Mouse (Mus musculus): Measurements from ENCODE around the gene 4933425L06Rik. TPM values are rescaled to one million over a fixed set of nuclear protein-coding genes. Genes with fewer than 3 reads are reported as not detected.

Gene 4933425L06Rik
- total and polyA plus RNA-seq, 2 experiments from 2014 or later = not detected

DNA sequence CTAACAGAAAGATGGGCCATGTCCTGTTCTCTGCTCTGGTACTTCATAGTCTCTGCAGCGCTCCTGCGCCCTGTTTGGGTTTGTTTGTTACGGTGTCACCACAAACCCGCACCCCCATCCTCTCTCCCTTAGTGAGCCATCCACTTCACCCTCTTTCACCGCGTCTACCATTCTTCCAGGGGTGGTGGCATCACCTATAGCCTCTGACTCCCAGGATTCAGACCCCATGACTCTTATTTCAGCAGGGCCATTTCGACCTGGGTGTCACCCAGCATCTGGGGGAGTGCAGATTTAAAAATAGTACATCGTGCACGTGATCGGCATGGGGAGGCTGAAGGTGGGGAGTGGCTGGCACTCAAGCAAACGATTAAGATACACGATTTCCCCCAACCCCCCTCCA lies 28.3 kb upstream of the 4933425L06Rik start:
- no peaks in the 10 kb centered on the region for H3K9me3 ChIP-seq (ENCODE audit: low read length)
- peak overlapping the region; percentile 90 for H3K27ac ChIP-seq (ENCODE audit: low read depth, low read length)
- TF ChIP-seq CTCF (IDR thresholded peaks at IDR 0.05; ENCODE audit: low read depth) = no peak
- DNase-seq (peak; percentile 56), ATAC-seq (peak; percentile 6)
- H3K4me1 ChIP-seq (ENCODE audit: insufficient read depth) = peaks cover 10% of the 10 kb centered on the region; the same call in 1 of the 2 replicates
- H3K4me2 ChIP-seq (ENCODE audit: low read depth) = peak overlapping the region; percentile 75
- peak overlapping the region; percentile 82 for H3K9ac ChIP-seq
- no peaks in the 10 kb centered on the region for H3K36me3 ChIP-seq (ENCODE audit: insufficient read depth)
- no peaks in the 10 kb centered on the region for H3K27me3 ChIP-seq (ENCODE audit: insufficient read depth, low read length)
- H3K4me3 ChIP-seq (ENCODE audit: low read depth, low read length) = peak overlapping the region; percentile 82
- under 1% methylated on average over 12 of the region's 12 CpGs for WGBS

DNA sequence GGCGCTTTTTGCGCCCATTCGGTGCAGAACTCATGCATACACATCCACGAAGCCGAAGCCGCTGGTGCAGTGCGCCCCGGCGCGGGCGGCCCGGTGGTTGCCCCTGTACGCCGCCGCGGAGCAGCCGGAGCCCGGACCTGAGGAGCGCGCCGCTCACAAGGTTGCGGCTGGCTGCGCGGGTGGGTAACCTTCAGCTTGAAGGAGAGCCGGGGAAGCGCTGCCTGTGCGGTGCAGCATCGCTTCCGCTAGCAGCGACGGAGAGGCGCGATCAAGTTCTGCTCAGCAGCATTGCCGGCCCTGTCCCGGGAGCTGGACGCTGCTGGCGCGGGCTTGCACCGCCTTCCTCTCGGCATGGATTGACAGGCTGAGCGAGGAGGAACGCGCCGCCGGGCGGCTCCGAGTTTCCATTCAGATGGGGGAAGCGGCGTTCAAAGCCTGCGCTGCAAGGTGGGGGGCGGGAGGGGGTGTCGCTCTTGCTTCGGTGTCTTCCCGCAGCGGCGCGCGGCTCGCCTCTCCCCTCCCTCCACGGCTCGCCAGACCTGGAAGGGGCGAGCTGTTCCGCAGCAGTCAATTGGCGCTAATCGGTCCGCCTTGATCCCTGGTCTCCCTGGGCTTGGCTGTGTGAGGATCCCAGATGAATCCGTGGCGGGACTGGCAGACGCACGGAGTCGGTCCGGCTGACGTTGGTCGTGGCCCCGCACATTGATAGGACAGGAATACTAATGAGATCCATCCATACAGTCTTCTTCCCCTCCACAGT lies 27.6 kb upstream of the 4933425L06Rik start, which contains the start of gene Rgs7bp:
Rgs7bp (minus strand) TSS at position 750 of the 760 bp plus-strand sequence.
- under 1% methylated on average over 74 of the region's 75 CpGs for WGBS
- ATAC-seq = peak; percentile 87
- peak; percentile 85 for DNase-seq
- H3K27ac ChIP-seq (ENCODE audit: low read depth, low read length) = peak within 1 kb of the TSS; percentile 90
- peak; percentile 36; the same call in 1 of the 2 replicates for TF ChIP-seq CTCF (IDR thresholded peaks at IDR 0.05; ENCODE audit: low read depth)
- H3K9me3 ChIP-seq (ENCODE audit: low read length) = no peaks in the 10 kb centered on the region
- peak within 1 kb of the TSS; percentile 82 for H3K9ac ChIP-seq
- H3K27me3 ChIP-seq (ENCODE audit: insufficient read depth, low read length) = no peaks in the 10 kb centered on the region
- peak within 1 kb of the TSS; percentile 75 for H3K4me2 ChIP-seq (ENCODE audit: low read depth)
- H3K4me1 ChIP-seq (ENCODE audit: insufficient read depth) = peaks cover 10% of the 10 kb centered on the region; the same call in 1 of the 2 replicates
- no peaks in the 10 kb centered on the region for H3K36me3 ChIP-seq (ENCODE audit: insufficient read depth)
- peak within 1 kb of the TSS; percentile 82 for H3K4me3 ChIP-seq (ENCODE audit: low read depth, low read length)

DNA sequence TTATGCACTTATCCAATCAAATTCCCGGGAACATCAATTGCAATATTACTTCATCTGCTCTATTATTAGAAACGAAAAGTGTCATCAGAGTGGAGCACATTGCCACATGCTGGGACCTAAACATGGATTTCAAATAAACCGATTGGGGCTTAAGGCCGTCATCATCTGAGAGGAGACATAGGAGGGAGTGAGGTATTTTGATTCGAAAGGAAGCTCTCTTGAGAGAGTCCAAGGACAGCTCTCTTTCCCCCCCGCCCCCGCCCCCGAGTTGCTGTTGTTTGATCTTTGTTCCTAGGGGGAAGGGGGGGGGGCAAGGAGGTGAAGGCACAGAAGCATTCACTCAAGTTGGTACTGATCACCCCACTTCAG lies 27.0 kb upstream of the 4933425L06Rik start:
- H3K27me3 ChIP-seq (ENCODE audit: insufficient read depth, low read length) = no peaks in the 10 kb centered on the region
- TF ChIP-seq CTCF (IDR thresholded peaks at IDR 0.05; ENCODE audit: low read depth) = no peak
- 0 out of 2 replicates have a peak, but pooled peaks have one; percentile 0 for ATAC-seq
- H3K36me3 ChIP-seq (ENCODE audit: insufficient read depth) = no peaks in the 10 kb centered on the region
- peak overlapping the region; percentile 75 for H3K4me2 ChIP-seq (ENCODE audit: low read depth)
- peaks cover 10% of the 10 kb centered on the region; the same call in 1 of the 2 replicates for H3K4me1 ChIP-seq (ENCODE audit: insufficient read depth)
- peak overlapping the region; percentile 90 for H3K27ac ChIP-seq (ENCODE audit: low read depth, low read length)
- peak overlapping the region; percentile 82 for H3K4me3 ChIP-seq (ENCODE audit: low read depth, low read length)
- peak overlapping the region; percentile 82 for H3K9ac ChIP-seq
- WGBS = 0% methylated on average over 8 of the region's 8 CpGs
- H3K9me3 ChIP-seq (ENCODE audit: low read length) = no peaks in the 10 kb centered on the region
- no peak for DNase-seq

DNA sequence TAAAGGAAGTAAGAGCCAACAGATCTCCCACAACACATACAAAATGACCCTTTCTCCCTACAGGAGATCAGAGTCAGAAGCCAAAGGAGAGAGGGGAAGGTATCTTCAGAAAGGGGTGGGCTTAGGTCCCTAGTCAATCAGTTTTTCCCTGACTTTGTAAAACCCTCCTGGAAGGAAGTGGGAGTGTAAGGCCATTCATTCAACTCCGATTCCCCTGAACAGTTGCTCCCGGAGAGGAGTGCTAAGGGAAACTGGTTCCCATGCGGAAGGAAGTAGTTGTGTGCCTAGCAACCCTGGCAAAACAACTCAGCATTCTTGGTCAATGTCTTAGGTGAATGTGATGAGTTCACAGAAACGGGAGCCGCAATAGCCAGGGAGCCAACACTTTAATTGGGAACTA lies 26.5 kb upstream of the 4933425L06Rik start:
- Histone ChIP-seq H3K4me3 (ENCODE audit: low read depth, low read length) (peak overlapping the region; percentile 82), H3K9ac (peak overlapping the region; percentile 82), H3K36me3 (ENCODE audit: insufficient read depth) (no peaks in the 10 kb centered on the region), H3K27me3 (ENCODE audit: insufficient read depth, low read length) (no peaks in the 10 kb centered on the region), H3K4me1 (ENCODE audit: insufficient read depth) (peaks cover 10% of the 10 kb centered on the region; the same call in 1 of the 2 replicates), H3K9me3 (ENCODE audit: low read length) (no peaks in the 10 kb centered on the region), H3K27ac (ENCODE audit: low read depth, low read length) (peak overlapping the region; percentile 90; the same call in 1 of the 2 replicates), H3K4me2 (ENCODE audit: low read depth) (peak overlapping the region; percentile 75)
- TF ChIP-seq CTCF (IDR thresholded peaks at IDR 0.05; ENCODE audit: low read depth) = no peak
- no peak for DNase-seq
- WGBS = 14% methylated on average over 5 of the region's 5 CpGs
- no peak for ATAC-seq

DNA sequence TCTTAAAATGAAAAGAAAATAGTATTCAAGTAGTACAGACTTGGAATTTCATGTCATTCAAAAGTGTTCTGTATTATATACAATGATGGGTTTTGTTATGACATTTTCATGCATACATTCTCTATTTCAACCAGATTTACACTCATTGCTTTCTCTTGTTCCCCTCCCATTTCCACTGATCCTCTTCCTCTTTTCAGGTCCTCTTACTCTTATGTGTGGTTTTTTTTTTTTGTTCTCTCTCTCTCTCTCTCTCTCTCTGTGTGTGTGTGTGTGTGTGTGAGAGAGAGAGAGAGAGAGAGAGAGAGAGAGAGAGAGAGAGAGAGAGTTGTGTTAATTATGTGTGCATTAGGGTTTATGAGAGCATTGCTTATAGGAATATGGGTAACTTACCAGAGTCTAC lies 15.8 kb upstream of the 4933425L06Rik start:
- no peak for DNase-seq
- Histone ChIP-seq H3K9me3 (ENCODE audit: low read length) (no peaks in the 10 kb centered on the region), H3K4me2 (ENCODE audit: low read depth) (no peak overlapping the region), H3K4me3 (ENCODE audit: low read depth, low read length) (no peak overlapping the region), H3K27ac (ENCODE audit: low read depth, low read length) (no peak overlapping the region), H3K9ac (no peak overlapping the region), H3K27me3 (ENCODE audit: insufficient read depth, low read length) (no peaks in the 10 kb centered on the region), H3K36me3 (ENCODE audit: insufficient read depth) (no peaks in the 10 kb centered on the region), H3K4me1 (ENCODE audit: insufficient read depth) (no peaks in the 10 kb centered on the region)
- no peak for ATAC-seq
- no peak for TF ChIP-seq CTCF (IDR thresholded peaks at IDR 0.05; ENCODE audit: low read depth)

DNA sequence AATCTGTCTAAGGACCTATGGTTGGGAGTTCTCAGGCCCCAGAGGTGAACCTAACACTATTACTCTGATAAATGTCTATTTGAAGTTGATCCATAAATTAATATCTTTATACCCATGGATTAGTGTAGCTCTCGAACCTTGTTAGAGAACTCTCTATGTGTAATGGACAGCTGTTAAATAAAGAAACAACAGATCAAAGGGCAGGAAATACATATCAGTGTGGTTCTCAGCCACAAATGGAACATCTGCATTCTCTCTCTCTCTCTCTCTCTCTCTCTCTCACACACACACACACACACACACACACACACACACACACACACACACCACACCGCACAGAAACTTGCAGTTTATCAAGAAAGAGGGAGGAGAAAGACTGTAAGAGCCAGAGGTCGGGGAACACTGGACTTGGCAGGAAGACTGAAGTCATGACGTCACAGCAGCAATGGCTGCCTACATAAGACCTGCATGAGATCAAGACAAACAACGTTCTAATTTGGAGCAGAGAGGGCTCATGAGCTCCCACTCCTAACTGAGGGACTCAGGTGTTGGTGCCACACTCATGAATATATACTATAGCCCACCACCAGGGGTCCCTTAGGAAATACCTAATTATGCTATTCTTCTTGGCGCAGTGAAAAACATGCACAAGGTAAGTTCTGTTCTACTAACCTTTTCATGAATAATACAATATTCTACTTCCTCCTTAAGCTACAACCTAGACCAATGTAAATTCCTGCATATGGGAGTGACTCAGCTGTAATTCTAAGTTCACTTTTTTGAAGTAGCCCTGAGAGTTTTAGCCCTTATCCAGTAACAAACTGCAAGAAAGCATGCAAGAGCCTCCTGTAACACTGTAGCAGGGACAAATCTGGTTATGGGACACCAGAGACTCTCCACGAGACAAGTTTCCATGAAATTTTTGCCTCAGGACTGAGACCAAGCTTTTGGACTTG lies 14.8 kb upstream of the 4933425L06Rik start:
- WGBS = 72% methylated on average over 7 of the region's 7 CpGs
- H3K27me3 ChIP-seq (ENCODE audit: insufficient read depth, low read length) = no peaks in the 10 kb centered on the region
- no peaks in the 10 kb centered on the region for H3K36me3 ChIP-seq (ENCODE audit: insufficient read depth)
- ATAC-seq = no peak
- H3K27ac ChIP-seq (ENCODE audit: low read depth, low read length) = no peak overlapping the region
- H3K4me3 ChIP-seq (ENCODE audit: low read depth, low read length) = no peak overlapping the region
- H3K9me3 ChIP-seq (ENCODE audit: low read length) = no peaks in the 10 kb centered on the region
- H3K4me1 ChIP-seq (ENCODE audit: insufficient read depth) = no peaks in the 10 kb centered on the region
- TF ChIP-seq CTCF (IDR thresholded peaks at IDR 0.05; ENCODE audit: low read depth) = no peak
- no peak overlapping the region for H3K9ac ChIP-seq
- no peak for DNase-seq
- H3K4me2 ChIP-seq (ENCODE audit: low read depth) = no peak overlapping the region
